Mouse (Mus musculus) layer of hippocampus, adult 9-10 months (tissue): ENCODE results near the gene Gzme.
"Not testable (repeated sequence)": the region's sequence is repeated elsewhere in the genome, so short reads cannot be mapped to it uniquely, and the experiment has no call there.

Experiments
- DNase-seq: peaks from one replicate; pipeline ENCODE4 v3.0.0; 2022; ENCODE audit warnings: low spot score

Gene Gzme

DNA sequence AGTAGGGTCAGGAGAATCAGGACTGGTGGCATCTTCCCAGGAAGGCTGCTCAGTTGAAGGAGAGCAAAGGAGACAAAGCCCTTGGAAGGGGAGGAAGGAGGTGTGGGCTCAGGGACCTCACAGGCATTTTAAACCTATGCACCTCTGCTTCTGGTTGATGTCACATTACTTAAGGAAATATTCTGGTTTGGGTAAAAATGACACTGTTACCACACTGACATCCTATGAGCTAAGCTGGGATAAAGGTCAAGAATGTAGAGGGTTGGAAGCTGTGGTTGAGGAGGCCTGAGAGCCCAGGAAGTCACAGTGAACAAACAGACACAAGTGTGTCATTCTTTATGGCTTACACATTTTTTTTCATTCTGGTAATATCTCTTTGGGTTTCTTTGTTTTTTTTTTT lies at the start of gene Gzme:
Gene Gzme, minus strand, starts transcription at position 101 of the 400 bp plus-strand sequence.
- DNase-seq: no peak

DNA sequence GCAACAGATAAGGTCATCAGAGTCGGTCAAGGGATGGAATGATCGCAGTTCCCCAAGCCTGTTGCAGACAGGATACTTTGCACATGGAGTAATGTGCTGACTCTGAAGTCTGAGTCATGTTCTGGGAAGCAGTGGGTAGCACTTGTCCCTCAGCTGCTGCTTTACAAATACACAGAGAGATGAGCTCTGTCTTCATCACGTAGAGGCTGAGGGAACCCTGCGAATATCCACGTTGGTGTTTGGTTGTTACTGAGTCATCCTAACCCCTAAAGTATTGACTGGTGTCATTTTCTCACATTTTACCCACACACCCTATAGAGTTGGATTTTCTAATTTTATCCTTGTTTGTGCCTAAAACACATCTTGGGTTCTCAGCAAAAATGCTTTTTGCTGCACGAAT lies 47.6 kb upstream of the Gzme start:
- DNase-seq: no peak

DNA sequence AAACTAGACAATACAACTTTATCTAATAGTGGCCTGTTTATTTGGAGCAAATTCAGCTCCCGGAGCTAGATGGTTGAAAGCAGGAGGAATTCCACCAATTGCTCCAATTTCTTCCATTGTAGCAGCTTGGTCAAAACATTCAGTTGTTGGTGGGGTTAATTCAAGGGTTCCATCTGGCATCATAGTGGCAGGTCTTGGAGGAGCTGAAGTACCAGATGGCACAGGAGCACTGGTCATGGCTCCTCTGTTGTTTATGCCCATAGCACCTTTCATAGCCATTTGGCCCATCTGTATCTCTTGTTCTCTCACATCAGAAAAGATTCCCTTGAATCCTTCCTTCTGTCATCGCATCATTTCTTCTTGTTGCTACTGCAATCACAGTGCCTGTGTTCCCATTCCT lies 41.7 kb upstream of the Gzme start:
- no peak for DNase-seq

DNA sequence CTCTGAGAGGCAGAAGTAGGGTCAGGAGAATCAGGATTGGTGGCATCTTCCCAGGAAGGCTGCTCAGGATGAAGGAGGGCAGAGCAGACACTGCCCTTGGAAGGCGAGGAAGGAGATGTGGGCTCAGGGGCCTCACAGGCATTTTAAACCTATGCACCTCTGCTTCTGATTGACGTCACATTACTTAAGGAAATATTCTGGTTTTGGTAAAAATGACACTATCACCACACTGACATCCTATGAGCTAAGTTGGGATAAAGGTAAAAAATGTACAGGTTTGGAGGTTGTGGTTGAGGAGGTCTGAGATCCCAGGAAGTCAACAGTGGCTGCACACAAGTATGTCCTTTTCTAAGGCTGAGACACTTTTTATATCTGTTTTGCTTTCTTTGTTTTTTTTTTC lies 39.1 kb upstream of the Gzme start, which contains the start of gene Gzmg:
Gene Gzmg, minus strand, starts transcription at position 101 of the 400 bp plus-strand sequence.
- DNase-seq: not testable (repeated sequence)

DNA sequence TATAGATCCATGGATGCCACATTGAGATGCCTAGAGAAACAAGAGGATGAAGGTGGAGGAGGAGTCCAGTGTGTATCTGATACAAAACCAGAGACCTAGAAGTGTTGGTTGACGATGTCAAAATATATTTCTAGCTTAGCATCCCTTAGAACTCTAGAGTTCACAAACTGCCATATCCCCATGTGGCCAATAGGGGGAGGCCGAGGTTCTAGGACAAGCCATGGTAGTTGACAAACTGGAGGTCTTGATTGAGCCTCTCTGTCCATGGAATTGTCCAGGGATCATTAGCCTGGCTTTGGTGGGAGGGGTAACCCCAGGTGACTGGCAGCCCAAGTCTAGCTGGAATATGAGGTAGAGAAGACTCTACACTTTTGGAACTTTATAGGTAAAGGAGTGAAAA lies 34.9 kb upstream of the Gzme start:
- no peak for DNase-seq

DNA sequence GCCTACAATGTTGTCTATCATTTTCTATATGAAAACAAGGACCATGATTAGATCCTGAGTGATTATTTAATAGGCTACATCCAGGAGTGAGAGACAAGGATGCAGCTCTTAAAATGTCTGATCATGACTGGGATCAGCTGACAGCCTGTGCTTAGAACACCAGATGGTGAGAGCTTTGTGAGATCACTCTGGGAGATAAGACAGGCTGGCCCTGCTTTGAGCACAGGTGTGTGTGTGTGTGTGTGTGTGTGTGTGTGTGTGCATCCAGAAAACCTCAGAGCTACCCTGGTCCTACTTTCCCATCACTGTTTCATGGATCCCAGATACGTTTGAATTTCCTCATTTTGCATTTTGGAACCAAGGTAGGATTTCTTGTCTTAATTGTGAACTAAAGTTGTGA lies 13.2 kb upstream of the Gzme start:
- DNase-seq: not testable (repeated sequence)

DNA sequence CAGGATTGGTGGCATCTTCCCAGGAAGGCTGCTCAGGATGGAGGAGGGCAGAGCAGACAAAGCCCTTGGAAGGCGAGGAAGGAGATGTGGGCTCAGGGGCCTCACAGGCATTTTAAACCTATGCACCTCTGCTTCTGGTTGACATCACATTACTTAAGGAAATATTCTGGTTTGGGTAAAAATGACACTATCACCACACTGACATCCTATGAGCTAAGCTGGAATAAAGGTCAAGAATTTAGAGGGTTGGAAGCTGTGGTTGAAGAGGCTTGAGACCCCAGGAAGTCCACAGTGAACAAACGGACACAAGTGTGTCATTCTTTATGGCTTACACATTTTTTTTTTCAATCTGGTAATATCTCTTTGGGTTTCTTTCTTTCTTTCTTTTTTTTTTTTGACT lies 12.1 kb upstream of the Gzme start, which contains the start of gene Gzmd:
Gene Gzmd, minus strand, starts transcription at position 101 of the 400 bp plus-strand sequence.
- DNase-seq: not testable (repeated sequence)

DNA sequence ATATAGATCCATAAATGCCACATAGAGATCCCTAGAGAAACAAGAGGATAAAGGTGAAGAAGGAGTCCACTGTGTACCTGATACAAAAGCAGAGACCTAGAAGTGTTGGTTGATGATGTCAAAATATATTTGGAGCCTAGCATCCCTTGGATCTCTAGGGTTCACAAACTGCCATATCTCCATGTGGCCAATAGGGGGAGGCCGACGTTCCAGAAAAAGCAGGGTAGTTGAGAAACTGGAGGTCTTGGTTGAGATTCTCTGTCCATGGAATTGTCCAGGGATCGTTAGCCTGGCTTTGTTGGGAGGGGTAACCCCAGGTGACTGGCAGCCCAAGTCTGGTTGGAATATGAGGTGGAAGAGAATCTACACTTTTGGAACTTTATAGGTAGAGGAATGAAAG lies 7.9 kb upstream of the Gzme start:
- no peak for DNase-seq

DNA sequence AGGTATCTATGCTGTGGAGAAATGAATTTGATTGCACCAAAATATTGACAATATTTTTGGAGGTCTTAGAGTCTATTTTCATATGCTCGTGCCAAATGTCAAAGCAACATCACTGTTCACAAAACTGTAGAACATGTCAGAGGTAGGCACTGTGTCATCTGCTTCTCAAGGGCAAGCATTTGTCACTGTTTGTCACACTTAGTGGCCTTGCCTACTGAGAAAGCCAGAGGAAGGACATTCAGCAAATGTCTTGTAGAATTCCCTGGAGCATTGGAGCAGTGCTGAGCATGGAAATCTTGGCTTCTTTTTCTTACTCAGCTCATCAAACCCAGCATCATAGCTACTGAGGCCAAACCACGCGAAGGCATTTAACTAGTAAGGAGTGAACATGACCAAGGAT lies 3.1 kb upstream of the Gzme start:
- no peak for DNase-seq

DNA sequence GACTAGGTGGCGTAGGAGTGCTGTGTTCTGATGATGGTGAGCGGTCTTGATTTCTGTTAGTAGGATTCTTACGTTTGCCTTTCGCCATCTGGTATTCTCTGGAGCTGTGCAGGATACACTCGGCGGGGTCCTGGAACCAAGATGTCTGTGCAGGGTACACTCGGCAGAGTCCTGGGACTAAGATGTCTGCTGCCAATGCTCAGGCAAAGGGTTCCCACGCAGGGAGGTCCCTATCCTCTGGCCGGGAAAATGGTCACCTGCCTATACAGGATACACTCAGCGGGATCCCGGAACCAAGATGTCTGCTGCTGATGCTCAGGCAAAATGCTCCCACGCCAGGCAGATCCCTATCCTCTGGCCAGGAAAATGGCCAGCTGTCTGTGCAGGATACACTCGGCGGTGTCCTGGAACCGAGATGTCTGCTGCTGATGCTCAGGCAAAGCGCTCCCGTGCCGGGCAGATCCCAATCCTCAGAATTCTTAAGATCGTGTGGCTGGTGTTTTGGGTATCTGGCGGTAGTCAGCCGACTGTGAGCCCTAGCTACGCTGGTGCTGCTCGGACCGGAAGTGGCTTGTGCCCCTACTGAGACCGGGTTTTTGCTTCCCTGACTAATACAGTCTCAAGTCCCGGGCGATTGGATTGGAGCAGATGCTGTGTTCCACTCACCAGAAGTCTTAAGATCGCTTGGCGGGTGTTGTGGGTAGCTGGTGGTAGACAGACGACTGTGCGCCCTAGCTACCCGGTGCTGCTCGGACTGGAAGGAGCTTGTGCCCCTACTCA lies 4.7 kb downstream of the Gzme start:
- DNase-seq: not testable (repeated sequence)

DNA sequence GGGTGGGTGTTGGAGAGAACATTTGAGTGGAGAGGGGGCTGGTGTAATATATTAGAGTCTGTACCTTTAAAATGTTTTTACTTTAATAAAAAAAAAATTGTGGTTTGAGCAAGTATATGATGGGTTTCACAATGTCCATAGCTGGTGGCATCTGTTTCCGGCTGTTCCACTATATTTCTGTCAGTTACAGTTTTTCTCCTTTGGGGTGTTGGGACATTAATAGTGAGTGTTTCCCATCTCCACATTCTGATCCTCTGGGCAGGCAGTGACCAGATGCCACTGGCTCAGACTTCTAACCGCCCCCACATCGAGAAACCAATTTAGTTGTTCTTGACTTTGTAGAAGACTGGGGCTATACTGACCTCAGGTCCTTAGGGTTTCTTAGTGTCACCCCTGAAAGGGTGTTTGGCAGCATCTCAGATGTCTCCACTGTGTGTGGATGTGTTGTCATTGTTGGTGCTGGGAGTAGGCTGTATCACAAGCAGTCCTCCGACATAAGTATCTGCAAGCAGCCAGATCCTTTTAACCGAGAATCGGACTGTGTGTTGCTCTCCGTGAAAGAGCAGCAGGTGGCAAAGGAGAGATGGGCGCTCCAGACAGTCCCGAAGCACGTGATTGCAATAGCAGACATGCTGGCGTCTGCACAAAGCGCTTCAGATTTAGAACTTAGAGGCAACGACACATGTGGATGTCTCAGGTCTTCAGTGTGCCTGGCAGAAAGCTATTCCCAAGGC lies 14.8 kb downstream of the Gzme start:
- DNase-seq: no peak

DNA sequence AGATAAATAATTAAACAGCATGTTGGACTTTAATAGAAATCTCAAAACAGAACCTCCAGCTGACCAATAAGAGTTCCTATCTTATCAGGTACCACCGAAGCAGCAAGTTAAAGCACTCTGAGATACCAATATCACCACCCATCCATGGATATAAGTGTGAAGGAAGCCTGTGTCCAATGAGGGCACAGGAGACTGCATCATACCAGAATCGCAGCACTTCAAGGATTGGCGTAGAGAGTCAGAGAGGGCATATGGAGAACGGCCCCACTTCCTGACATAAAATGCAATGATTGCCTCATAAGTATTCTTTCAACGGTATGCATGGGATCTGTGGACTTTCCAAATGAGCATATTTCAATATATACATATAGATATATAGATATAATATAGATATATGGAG lies 15.4 kb downstream of the Gzme start:
- no peak for DNase-seq

DNA sequence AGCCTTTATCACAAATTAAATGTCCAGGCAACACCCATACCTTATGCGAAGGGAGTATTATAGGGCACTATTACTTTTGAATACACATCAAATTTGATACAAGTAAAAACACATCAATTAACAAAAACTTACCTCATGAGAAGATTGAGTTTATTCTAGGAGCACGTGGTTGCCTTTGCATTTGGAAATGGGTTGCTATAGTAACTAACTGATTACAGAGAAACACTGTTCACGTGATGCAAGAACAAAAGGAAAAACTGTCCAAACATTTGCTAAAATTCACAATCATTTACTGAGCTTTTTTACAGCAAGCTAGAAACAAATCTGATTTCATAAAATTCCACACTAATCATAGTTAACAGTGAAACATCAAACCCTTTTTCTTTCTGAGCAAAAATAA lies 17.0 kb downstream of the Gzme start:
- DNase-seq: no peak

DNA sequence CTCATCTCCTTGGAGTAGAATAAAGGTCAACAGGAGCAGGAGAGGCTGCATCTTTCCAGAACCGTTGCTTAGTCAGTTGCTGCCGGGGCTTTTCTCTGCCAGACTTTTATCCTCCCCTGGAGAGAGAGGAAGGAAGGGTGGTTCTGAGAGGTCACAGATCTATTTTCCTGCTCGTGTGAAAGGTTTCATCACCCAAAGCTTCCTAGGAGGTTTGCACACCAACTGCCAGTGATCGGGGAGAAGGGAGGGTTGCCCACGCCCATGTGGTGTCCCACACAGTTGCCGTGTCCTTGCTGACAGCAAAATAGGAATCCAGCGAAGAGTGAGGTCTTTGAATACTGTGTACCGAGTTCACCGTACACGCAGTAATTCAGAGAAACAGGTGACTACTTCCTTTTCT lies 18.0 kb downstream of the Gzme start, which contains the start of gene Ctsg:
Gene Ctsg, minus strand, starts transcription at position 189 of the 400 bp plus-strand sequence.
- DNase-seq: no peak

DNA sequence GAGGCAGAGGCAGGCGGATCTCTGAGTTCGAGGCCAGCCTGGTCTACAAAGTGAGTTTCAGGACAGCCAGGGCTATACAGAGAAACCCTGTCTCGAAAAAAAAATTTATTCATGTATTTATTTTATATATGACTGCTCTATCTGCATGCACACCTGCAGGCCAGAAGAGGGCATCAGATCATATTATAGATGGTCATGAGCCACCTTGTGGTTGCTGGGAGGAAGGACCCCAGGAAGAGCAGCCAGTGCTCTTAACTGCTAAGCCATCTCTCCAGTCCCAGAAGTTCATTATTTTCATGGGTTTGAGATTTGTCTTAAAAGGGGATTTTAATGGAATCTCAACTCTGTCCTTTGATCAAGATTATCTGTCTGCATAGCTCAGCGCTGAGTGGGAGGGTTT lies 21.5 kb downstream of the Gzme start:
- DNase-seq: no peak

DNA sequence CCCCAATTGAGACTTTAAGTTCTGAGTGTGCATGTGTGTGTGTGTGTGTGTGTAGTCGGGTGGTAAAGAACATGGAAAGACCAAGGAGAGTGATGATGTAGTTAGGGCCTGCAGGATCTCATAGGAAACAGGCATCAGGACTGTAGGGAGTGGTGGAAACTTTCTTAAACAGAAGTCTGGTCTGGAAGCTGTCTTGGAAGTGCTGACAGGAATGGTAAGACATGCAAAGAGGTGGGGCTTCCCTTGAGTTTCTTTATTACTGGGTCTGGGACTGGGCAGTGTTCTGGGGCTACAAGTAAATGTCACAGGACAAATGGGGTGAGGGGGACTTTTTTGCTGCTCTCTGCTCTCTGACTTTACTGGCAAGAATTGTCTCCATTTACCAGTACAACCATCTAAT lies 22.8 kb downstream of the Gzme start:
- DNase-seq: no peak

DNA sequence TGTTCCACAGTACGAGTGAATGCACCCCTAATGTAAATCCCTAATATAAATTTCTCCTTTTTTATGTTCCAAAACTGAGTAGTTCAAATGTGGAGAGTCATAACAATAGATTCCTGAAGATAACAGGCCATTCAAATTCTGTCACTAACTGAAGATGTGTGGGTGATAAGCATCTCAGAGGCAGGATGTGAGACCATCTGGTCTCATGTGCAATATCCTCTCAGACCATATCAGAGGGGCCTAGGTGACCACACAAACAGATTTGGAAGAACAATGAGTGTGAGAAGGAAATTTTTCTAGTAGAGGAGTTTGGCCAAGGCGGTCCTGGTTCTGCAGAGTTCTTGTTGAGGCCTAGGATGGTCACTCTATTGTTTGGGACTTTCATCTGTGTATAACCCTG lies 27.1 kb downstream of the Gzme start:
- DNase-seq: no peak

DNA sequence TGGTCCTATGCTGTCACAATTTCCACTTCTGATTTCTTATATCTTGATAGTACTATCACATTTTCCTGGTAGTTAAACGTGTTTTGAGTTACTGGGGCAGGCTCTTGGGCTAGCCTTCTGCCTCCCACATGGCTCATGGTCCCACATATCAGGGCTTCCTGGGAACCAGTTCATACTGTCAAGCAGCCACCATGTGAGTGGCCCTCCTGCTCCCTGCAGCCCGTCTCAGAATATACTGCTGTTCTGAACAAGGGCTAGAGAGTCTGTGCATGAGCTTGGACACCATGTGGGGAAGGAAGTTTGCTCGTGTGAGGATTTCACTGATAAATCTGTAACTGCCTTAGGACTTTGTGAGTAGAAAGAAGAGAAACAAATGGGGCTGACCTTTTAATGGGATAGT lies 33.7 kb downstream of the Gzme start:
- DNase-seq: no peak

DNA sequence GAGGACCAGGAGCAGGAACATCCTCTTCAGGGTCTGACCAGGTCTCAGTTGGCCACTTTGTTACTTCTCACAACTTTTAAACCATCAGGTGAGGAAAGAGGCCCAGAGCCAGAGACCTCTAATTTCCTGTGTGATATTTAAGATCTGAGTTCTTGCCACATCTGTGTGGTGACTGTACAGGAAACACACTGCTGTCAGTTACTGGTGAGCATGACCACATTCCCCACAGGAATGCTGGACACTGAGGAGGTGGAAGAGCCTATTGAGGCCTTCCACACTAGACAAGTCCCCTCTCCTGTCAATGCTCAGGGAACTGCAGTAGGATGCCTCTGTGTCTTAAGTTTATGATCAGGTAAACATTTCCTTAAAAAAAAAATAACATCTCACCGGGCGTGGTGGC lies 35.3 kb downstream of the Gzme start, which contains the start of gene Mcpt8:
Gene Mcpt8, minus strand, starts transcription at position 107 of the 400 bp plus-strand sequence.
- no peak for DNase-seq

DNA sequence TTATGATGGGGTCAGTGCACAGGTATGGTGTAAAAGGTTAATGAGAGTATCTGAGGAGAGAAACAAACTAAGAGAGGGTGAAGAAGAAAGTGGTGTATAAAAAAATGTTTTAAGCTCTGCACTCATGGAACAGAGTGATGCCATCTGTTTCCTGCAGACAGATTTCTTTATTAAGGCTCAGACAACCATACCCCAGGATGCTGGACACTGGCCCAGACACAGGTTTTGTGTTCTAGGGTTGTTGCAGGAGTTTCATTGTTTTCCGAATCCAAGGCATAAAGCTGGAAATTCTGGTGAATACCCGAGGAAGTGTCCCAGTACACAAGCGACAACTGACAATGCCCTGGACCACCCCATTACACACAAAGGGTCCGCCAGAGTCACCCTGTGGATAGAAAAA lies 38.4 kb downstream of the Gzme start:
- no peak for DNase-seq
